Comparison of ENCODE assay signal across 20 mouse cellular contexts in the genomic region with DNA sequence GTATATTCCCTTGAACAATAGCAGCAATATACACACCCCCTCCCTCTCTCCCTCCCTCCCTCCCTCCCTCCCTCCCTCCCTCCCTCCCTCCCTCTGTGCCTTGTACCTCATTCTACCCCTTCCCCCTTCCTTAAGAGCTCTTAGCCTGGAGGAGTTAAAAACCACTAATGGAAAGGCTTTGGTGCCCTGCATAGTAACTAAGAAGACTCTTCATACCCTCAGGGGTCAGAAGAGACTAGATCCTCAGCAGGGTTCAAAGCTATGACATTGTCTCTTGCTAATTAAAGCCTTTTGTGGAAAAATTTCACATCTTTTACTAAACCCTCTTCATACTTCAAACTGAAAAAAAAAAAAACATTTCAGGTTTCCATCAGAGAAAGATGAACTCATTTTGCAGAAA.
"Had no signal": no experiment of that assay in that cellular context is flagged by ENCODE, and none has a peak within 500 bp of the region (broad histone marks: within the 10 kb centered on the region; RNA-seq: fewer than 3 reads in every experiment).

No protein-coding gene starts in this region.

- H3K4me1 ChIP-seq: limb, embryonic 10.5 days; limb, embryonic 13.5 days; liver, embryonic 12.5 days; liver, embryonic 15.5 days; lung, embryonic 15.5 days; megakaryocyte, embryonic 14.5 days; neural tube, embryonic 12.5 days; neural tube, embryonic 15.5 days had no signal

- H3K9ac ChIP-seq: limb, embryonic 13.5 days; liver, embryonic 12.5 days; liver, embryonic 15.5 days; lung, embryonic 15.5 days; neural tube, embryonic 12.5 days; neural tube, embryonic 15.5 days had no signal

- ATAC-seq: intestine, postnatal 0 days; liver, embryonic 12.5 days had no signal

- DNase-seq: kidney, adult 2 months; kidney, postnatal 25 days; layer of hippocampus, adult 9-11 months; liver; lung, adult 18-20 months; lung, postnatal 10 days; lung, postnatal 36 days; thymus, adult 18-20 months; thymus, postnatal 36 days had no signal

- H3K27me3 ChIP-seq: limb, embryonic 13.5 days; liver, embryonic 12.5 days; liver, embryonic 15.5 days; lung, embryonic 15.5 days; megakaryocyte, embryonic 14.5 days; neural tube, embryonic 12.5 days; neural tube, embryonic 15.5 days had no signal

- H3K27ac ChIP-seq: kidney, postnatal 0 days; layer of hippocampus, adult 2 months; limb, embryonic 10.5 days; limb, embryonic 13.5 days; liver, embryonic 12.5 days; liver, embryonic 15.5 days; lung, embryonic 15.5 days; neural tube, embryonic 12.5 days; neural tube, embryonic 15.5 days had no signal

- H3K4me2 ChIP-seq: limb, embryonic 13.5 days; liver, embryonic 12.5 days; liver, embryonic 15.5 days; lung, embryonic 15.5 days; neural tube, embryonic 12.5 days; neural tube, embryonic 15.5 days had no signal

- H3K36me3 ChIP-seq: limb, embryonic 10.5 days; limb, embryonic 13.5 days; liver, embryonic 12.5 days; liver, embryonic 15.5 days; lung, embryonic 15.5 days; neural tube, embryonic 12.5 days; neural tube, embryonic 15.5 days had no signal

- H3K4me3 ChIP-seq: layer of hippocampus, adult 2 months; limb, embryonic 10.5 days; limb, embryonic 13.5 days; liver, embryonic 12.5 days; liver, embryonic 15.5 days; lung, embryonic 15.5 days; megakaryocyte, embryonic 14.5 days; neural tube, embryonic 12.5 days; neural tube, embryonic 15.5 days had no signal

- H3K9me3 ChIP-seq: limb, embryonic 10.5 days; limb, embryonic 13.5 days; liver, embryonic 12.5 days; liver, embryonic 15.5 days; lung, embryonic 15.5 days; megakaryocyte, embryonic 14.5 days; neural tube, embryonic 12.5 days; neural tube, embryonic 15.5 days had no signal
